Mouse (Mus musculus) erythroblast, embryonic 14.5 days (primary cell): ENCODE measurements around the gene Upf1.

Experiments used
- GATA1 ChIP-seq: IDR thresholded peaks from 2 replicates; pipeline ENCODE4 v1.6.1; 2012; ENCODE audit warnings: low read length, inconsistent platforms, mixed read lengths
- TAL1 ChIP-seq: IDR thresholded peaks from 3 replicates; pipeline ENCODE4 v1.6.1; 2012; ENCODE audit warnings: low read length, inconsistent platforms, mixed read lengths

DNA sequence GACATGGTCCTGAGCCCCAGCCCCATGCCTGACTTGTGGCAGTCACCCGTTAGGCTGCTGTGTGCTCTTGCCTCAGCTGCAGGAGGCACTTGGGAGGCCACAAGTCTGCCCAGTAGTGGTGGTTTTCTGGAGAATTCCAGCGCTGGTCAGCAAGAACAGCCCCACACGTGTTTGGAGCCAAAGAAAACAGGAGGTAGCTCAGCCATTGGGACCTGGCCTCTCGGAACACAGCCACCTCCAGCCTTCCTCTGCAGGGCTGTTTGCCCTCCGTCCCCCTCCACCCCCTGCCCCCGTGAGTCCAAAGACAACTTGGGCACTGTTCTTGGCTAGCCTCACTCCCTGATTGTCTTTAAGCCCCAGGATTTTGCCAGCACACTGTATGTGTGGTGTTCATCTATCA is 18.9 kb upstream of the Upf1 start:
- TF ChIP-seq GATA1, result no peak
- TF ChIP-seq TAL1, result no peak
